Mouse (Mus musculus) bone marrow, adult 2 months (tissue): ENCODE results near the gene Ppm1e. TPM values are rescaled to one million over a fixed set of nuclear protein-coding genes. Genes with fewer than 3 reads are reported as not detected.

Experiments
- H3K27ac ChIP-seq: fragments of 200-500 bp; 2 replicates; pipeline ENCODE4 v1.5.1; 2012; ENCODE audit warnings: low read depth, mild to moderate bottlenecking, control low read depth, inconsistent platforms, low read length; ENCODE audit not compliant: control insufficient read depth, poor library complexity, insufficient read depth
- H3K4me1 ChIP-seq: fragments of 200-500 bp; 2 replicates; pipeline ENCODE4 v1.6.1; 2011; ENCODE audit warnings: low read length; ENCODE audit not compliant: control insufficient read depth, insufficient read depth
- H3K4me3 ChIP-seq: fragments of 200-500 bp; replicated peaks from 2 replicates; pipeline ENCODE3; 2011; ENCODE audit warnings: mild to moderate bottlenecking, low read depth, low read length, control low read depth; ENCODE audit not compliant: control insufficient read depth
- CTCF ChIP-seq: fragments of 200-500 bp; IDR thresholded peaks from 2 replicates; pipeline ENCODE4 v1.5.1; 2011; ENCODE audit warnings: low read length, control low read depth; ENCODE audit not compliant: control insufficient read depth, insufficient read depth
- POLR2A ChIP-seq: fragments of 200-500 bp; IDR thresholded peaks from 2 replicates; pipeline ENCODE4 v1.6.1; 2011; ENCODE audit warnings: low read depth, mild to moderate bottlenecking, control low read depth, low read length, borderline replicate concordance; ENCODE audit not compliant: control insufficient read depth
- WGBS: fragments of 180-500 bp; shearing (Covaris S2); methylation state at CpG from one replicate; pipeline ENCODE4 v1.1.7; 2018; 5-methylcytosine and 5-hydroxymethylcytosine counted together
- polyA plus RNA-seq: library from polyadenylated mRNA; stranded (reverse); fragments of >200 nt; gene quantifications from 2 replicates; pipeline ENCODE4 v1.2.4, GENCODE M21; 2011; ENCODE audit warnings: low replicate concordance; ENCODE audit not compliant: missing spikeins, insufficient read depth, insufficient read length

The Ppm1e gene
- polyA plus RNA-seq, result 1.5 and 2.9 TPM in 2 replicates

- Histone ChIP-seq H3K27ac (peak within 1 kb of the TSS; percentile 65), H3K4me1 (peaks cover 1% of the 10 kb centered on the region), H3K4me3 (peak within 1 kb of the TSS; percentile 77)
- WGBS, result under 1% methylated on average over 99 of the region's 104 CpGs
- TF ChIP-seq CTCF, result no peak
- TF ChIP-seq POLR2A, result peak; percentile 61; the same call in 1 of the 2 replicates
Observed at GRCm38 (mm10) chr11:87358331-87359261, at the start of gene Ppm1e. Gene Ppm1e, minus strand, starts transcription at chr11:87359023.

DNA sequence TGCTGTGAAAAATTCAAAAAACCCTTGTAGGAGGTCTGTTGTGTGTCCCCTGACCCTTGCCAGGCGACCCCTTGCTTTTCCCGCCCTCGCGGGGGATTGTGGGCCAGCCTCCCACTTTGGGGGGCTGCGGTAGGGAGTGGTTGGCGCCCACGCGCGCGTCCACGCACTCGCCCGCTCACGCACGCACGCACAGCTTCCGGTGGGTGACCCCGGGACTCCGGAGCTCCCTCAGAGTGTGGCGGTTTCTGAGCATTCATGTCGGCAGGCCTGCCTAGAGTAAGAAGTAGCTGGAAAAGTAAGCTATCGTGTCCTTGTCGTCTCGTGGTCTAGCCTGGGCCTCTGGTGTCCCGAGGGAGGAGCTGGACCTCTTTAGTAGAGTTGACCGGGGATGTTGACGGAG lies 46.1 kb upstream of the Ppm1e start, which contains the start of the genes Rad51c and Tex14:
Gene Rad51c, minus strand, starts transcription at position 79 of the 400 bp plus-strand sequence.
Gene Tex14, plus strand, starts transcription at position 190 of the 400 bp plus-strand sequence.
- 84% methylated on average over 27 of the region's 27 CpGs for WGBS

GRCm38 (mm10) chr11:87404111-87404853 lies 45.5 kb upstream of the Ppm1e start:
- WGBS, result 3% methylated on average over 58 of the region's 58 CpGs
- TF ChIP-seq CTCF (no peak), POLR2A (no peak; the same call in 1 of the 2 replicates)
- Histone ChIP-seq H3K4me3 (peak overlapping the region; percentile 78), H3K27ac (peak overlapping the region; percentile 68), H3K4me1 (no peaks in the 10 kb centered on the region)

More for the DNA sequence above, 46.1 kb upstream of the Ppm1e start, which contains the start of the genes Rad51c and Tex14:
- TF ChIP-seq CTCF (no peak), POLR2A (no peak)
- peak within 1 kb of the TSS; percentile 68 for H3K27ac ChIP-seq
- no peaks in the 10 kb centered on the region for H3K4me1 ChIP-seq
- H3K4me3 ChIP-seq, result peak within 1 kb of the TSS; percentile 78

DNA sequence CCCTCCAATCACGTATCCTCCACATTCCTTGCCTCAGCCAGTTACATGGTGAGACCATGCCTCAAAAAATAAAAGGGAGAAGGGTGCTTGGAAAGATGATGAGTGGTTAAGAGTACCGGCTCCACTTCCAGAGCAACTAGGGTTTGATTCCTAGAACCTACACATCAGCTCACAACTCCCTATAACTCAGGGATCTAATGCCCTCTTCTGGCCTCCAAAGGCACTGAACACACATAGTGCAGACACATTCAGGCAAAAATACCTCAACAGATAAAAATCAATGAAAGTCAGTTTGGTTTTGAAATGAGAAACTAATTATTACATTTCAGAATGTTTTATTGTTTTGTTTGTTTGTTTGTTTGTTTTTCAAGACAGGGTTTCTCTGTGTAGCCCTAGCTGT lies 39.6 kb upstream of the Ppm1e start:
- TF ChIP-seq POLR2A (no peak), CTCF (no peak)
- WGBS, result 92% methylated on average over 2 of the region's 2 CpGs
- Histone ChIP-seq H3K27ac (no peak overlapping the region), H3K4me1 (no peaks in the 10 kb centered on the region), H3K4me3 (no peak overlapping the region)

DNA sequence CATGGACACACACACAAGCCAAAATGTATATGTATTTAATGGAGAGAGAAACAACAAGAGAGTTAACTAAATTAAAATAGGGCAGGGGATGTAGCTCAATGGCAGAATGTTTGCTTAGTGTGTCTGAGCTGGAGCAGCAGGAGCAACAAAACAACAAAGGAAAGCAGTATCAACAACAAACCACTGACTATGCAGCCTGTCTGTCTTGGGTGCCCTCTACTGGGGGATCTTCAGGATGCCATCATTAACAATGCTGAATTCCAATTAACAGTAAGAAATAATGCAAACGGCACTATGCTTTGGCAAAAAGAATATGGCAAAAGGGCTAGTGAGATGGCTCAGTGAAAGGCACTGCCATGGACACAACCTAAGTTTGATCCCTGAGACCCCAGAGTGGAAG lies 35.0 kb upstream of the Ppm1e start:
- Histone ChIP-seq H3K4me1 (no peaks in the 10 kb centered on the region), H3K4me3 (no peak overlapping the region), H3K27ac (no peak overlapping the region)
- 36% methylated on average over 1 of the region's 1 CpGs for WGBS
- TF ChIP-seq CTCF, result 0 out of 2 replicates have a peak, but pooled peaks have one; percentile 8
- TF ChIP-seq POLR2A, result no peak

- TF ChIP-seq POLR2A, result no peak
- TF ChIP-seq CTCF, result no peak
- Histone ChIP-seq H3K4me3 (no peak overlapping the region), H3K27ac (no peak overlapping the region), H3K4me1 (no peaks in the 10 kb centered on the region)
- 100% methylated on average over 1 of the region's 1 CpGs for WGBS
Observed at GRCm38 (mm10) chr11:87385676-87386075, 26.9 kb upstream of the Ppm1e start.

GRCm38 (mm10) chr11:87384551-87384950 lies 25.7 kb upstream of the Ppm1e start:
- TF ChIP-seq POLR2A (no peak), CTCF (no peak)
- WGBS, result 87% methylated on average over 4 of the region's 4 CpGs
- no peak overlapping the region for H3K27ac ChIP-seq
- no peak overlapping the region for H3K4me3 ChIP-seq
- H3K4me1 ChIP-seq, result no peaks in the 10 kb centered on the region
